Mouse (Mus musculus): Measurements from ENCODE around the gene U2surp.

DNA sequence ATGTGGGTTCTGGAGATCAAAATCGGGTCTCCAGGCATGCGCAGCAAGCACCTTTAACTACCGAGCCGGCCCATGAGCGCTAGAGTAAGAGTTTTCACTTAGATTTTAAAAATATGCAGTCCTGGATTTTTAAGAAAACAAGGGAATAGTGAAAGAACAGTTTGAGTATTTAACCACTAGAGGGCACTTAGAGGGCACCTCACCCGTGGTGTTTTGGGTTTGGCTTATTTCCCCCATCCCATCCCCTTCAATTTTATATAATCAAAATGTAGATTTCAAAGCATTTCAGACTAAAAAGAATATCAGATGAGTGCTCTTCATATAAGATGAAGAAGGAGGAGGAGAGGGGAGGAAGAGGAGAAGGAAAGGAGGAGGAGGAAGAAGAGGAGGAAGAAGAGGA lies 22.0 kb upstream of the U2surp start:
- TF ChIP-seq CTCF (IDR thresholded peaks at IDR 0.05; ENCODE audit: control insufficient read depth, insufficient read depth, insufficient read length), result no peak
- TF ChIP-seq MYOG (IDR thresholded peaks at IDR 0.05; ENCODE audit: control insufficient read depth, extremely low read depth, insufficient read length), result no peak
- TF ChIP-seq USF1 (IDR thresholded peaks at IDR 0.05; ENCODE audit: low read depth), result no peak
- TF ChIP-seq MYOD1 (IDR thresholded peaks at IDR 0.05; ENCODE audit: control insufficient read depth, insufficient read length, low read depth), result no peak
- no peak for TF ChIP-seq CEBPB (IDR thresholded peaks at IDR 0.05; ENCODE audit: low read depth)
- no peak for TF ChIP-seq MAX (IDR thresholded peaks at IDR 0.05)
